Mouse (Mus musculus) stomach, postnatal 0 days (tissue): Measurements from ENCODE around the gene Cep104. TPM values are rescaled to one million over a fixed set of nuclear protein-coding genes. Genes with fewer than 3 reads are reported as not detected.

Experiments used
- ATAC-seq: fragments of 200-750 bp; cut with Nextera tagmentation; 2 replicates; pipeline ENCODE4 v1.8.0; 2017; ENCODE audit not compliant: low FRiP score, low TSS enrichment
- DNase-seq: peaks from one replicate; pipeline ENCODE4 v3.0.0-alpha.2; 2016; ENCODE audit warnings: low spot score
- H3K27ac ChIP-seq: fragments of 300-500 bp; sonication (generic); replicated peaks from 2 replicates; pipeline ENCODE4 v1.5.1; 2014; ENCODE audit warnings: mild to moderate bottlenecking, control low read depth
- H3K27me3 ChIP-seq: fragments of 300-500 bp; sonication (generic); 2 replicates; pipeline ENCODE4 v1.6.1; 2014; ENCODE audit warnings: low read length; ENCODE audit not compliant: control insufficient read depth, insufficient read depth
- H3K36me3 ChIP-seq: fragments of 300-500 bp; sonication (generic); 2 replicates; pipeline ENCODE4 v1.6.1; 2014; ENCODE audit warnings: low read length, mixed read lengths; ENCODE audit not compliant: control insufficient read depth, insufficient read depth
- H3K4me1 ChIP-seq: fragments of 300-500 bp; sonication (generic); replicated peaks from 2 replicates; pipeline ENCODE4 v1.6.1; 2014; ENCODE audit warnings: antibody characterized with exemption; ENCODE audit not compliant: control insufficient read depth, insufficient read depth
- H3K4me2 ChIP-seq: fragments of 300-500 bp; sonication (generic); replicated peaks from 2 replicates; pipeline ENCODE4 v1.6.1; 2014; ENCODE audit warnings: low read depth, mild to moderate bottlenecking, control low read depth, moderate library complexity
- H3K4me3 ChIP-seq: fragments of 300-500 bp; sonication (generic); 2 replicates; pipeline ENCODE4 v1.5.1; 2014; ENCODE audit warnings: low read depth, low read length, control low read depth
- H3K9ac ChIP-seq: fragments of 300-500 bp; sonication (generic); 2 replicates; pipeline ENCODE4 v1.6.1; 2014; ENCODE audit warnings: mild to moderate bottlenecking, low read length, control low read depth, mixed read lengths
- H3K9me3 ChIP-seq: fragments of 300-500 bp; sonication (generic); 2 replicates; pipeline ENCODE4 v1.6.1; 2016; ENCODE audit warnings: low read length; ENCODE audit not compliant: control insufficient read depth
- CTCF ChIP-seq: IDR thresholded peaks from 2 replicates; pipeline ENCODE4 v1.5.1; 2016; ENCODE audit warnings: antibody characterized with exemption, low read depth, mild to moderate bottlenecking, moderate library complexity
- EP300 ChIP-seq: optimal IDR thresholded peaks from 2 replicates; pipeline ENCODE3; 2016; ENCODE audit warnings: antibody characterized with exemption
- WGBS: fragments of 180-500 bp; shearing (Covaris S2); extraction: QIAGEN DNeasy Blood & Tissue Kit; methylation state at CpG from one replicate; pipeline ENCODE4 v1.1.7; 2014; 5-methylcytosine and 5-hydroxymethylcytosine counted together
- polyA plus RNA-seq: library from polyadenylated mRNA; unstranded; fragments of >200 nt; fragmentation: Nextera tagmentation; extraction: Ambion mirVana; gene quantifications from 2 replicates; pipeline ENCODE4 v1.2.1, GENCODE M21; 2015

Cep104 gene
- polyA plus RNA-seq, 1 experiment from 2014 or later = 4.9 TPM

DNA sequence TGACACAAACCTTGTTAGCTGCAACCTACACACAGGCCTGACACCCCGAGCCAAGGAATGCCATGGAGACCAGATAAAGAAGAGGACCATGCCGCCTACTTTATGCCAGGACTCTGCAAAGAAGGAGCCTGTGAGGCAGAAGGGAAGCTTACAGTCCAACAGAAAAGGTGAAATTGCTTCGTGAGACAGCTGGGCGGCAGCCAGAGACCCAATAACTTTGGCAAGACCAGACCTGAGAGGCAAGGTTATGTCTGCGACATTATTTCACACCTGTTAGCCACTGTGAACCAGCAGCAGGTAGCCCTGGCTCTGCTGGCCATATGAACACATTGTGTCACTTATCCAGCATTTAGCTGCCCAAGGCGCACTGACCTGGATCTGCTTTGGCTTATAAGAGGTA is 29.3 kb upstream of the Cep104 start:
- ATAC-seq = no peak
- Histone ChIP-seq H3K4me3 (no peak overlapping the region), H3K27ac (no peak overlapping the region), H3K4me1 (no peaks in the 10 kb centered on the region), H3K9ac (no peak overlapping the region), H3K9me3 (no peaks in the 10 kb centered on the region), H3K36me3 (no peaks in the 10 kb centered on the region), H3K4me2 (no peak overlapping the region), H3K27me3 (no peaks in the 10 kb centered on the region)
- WGBS = 71% methylated on average over 6 of the region's 6 CpGs
- no peak for DNase-seq
- no peak for TF ChIP-seq CTCF

GRCm38 (mm10) chr4:153950372-153950771 is 24.6 kb upstream of the Cep104 start:
- DNase-seq = no peak
- WGBS = 76% methylated on average over 2 of the region's 2 CpGs
- TF ChIP-seq EP300 (no peak), CTCF (no peak)

DNA sequence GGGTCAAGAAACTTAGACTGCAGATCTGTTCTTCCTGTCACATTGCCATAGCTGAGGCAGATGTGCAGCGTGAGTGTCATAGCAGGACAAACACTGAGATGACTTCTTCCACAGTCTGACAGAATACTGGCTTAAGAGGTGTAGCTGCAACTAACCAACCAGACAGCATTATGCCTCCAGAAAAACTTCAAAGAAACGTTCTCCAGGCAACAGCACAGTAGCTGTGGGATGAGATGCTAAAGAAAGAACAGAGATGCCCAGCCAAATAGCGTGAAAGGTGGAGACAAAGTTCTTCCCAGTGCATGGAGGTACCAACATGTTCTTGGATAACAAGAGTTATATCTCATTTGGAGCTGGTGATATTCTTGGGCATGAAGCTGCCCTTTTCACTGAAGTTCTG is 23.8 kb upstream of the Cep104 start:
- 64% methylated on average over 3 of the region's 3 CpGs for WGBS
- Histone ChIP-seq H3K27ac (no peak overlapping the region), H3K27me3 (no peaks in the 10 kb centered on the region), H3K4me2 (no peak overlapping the region), H3K4me3 (no peak overlapping the region), H3K9ac (no peak overlapping the region), H3K36me3 (no peaks in the 10 kb centered on the region), H3K4me1 (no peaks in the 10 kb centered on the region), H3K9me3 (no peaks in the 10 kb centered on the region)
- TF ChIP-seq EP300 (no peak), CTCF (no peak)
- ATAC-seq (no peak), DNase-seq (no peak)

More at GRCm38 (mm10) chr4:153950372-153950771, 24.6 kb upstream of the Cep104 start:
- Histone ChIP-seq H3K36me3 (no peaks in the 10 kb centered on the region), H3K9me3 (no peaks in the 10 kb centered on the region), H3K27ac (no peak overlapping the region), H3K9ac (no peak overlapping the region), H3K4me3 (no peak overlapping the region), H3K4me1 (no peaks in the 10 kb centered on the region), H3K4me2 (no peak overlapping the region), H3K27me3 (no peaks in the 10 kb centered on the region)
- no peak for ATAC-seq

DNA sequence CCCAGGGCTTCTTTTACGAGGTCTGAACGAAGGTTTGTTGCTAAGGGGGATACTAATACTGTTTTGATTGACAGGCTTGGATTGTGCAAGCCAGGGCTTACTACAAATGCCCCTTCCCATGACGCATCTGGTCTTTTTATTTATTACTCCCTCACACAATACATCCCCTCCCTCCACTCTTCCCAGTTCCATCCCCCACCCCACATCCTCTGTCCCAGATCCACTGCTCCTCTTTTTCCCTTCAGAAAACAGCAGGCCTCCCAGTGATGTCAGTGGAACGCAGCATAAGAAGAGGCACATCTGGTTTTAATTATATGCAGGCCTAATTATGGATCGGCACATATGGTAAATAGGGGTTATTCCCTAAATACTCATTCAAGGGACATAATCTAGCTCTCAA is 23.3 kb upstream of the Cep104 start:
- Histone ChIP-seq H3K4me1 (no peaks in the 10 kb centered on the region), H3K27me3 (no peaks in the 10 kb centered on the region), H3K27ac (no peak overlapping the region), H3K4me3 (no peak overlapping the region), H3K9ac (no peak overlapping the region), H3K36me3 (no peaks in the 10 kb centered on the region), H3K4me2 (no peak overlapping the region), H3K9me3 (no peaks in the 10 kb centered on the region)
- ATAC-seq (no peak), DNase-seq (no peak)
- TF ChIP-seq CTCF = no peak
- TF ChIP-seq EP300 = no peak
- WGBS = 54% methylated on average over 5 of the region's 5 CpGs

- H3K4me1 ChIP-seq = no peaks in the 10 kb centered on the region
- DNase-seq (no peak), ATAC-seq (no peak)
- H3K27me3 ChIP-seq = no peaks in the 10 kb centered on the region
- H3K4me2 ChIP-seq = no peak overlapping the region
- no peak overlapping the region for H3K4me3 ChIP-seq
- peaks cover 6% of the 10 kb centered on the region; the same call in 1 of the 2 replicates for H3K36me3 ChIP-seq
- 61% methylated on average over 8 of the region's 8 CpGs for WGBS
- no peak overlapping the region for H3K9ac ChIP-seq
- TF ChIP-seq CTCF = no peak
- TF ChIP-seq EP300 = no peak
- H3K9me3 ChIP-seq = no peaks in the 10 kb centered on the region
- H3K27ac ChIP-seq = no peak overlapping the region
These were observed 19.3 kb upstream of the Cep104 start for GRCm38 (mm10) chr4:153955651-153956050.

DNA sequence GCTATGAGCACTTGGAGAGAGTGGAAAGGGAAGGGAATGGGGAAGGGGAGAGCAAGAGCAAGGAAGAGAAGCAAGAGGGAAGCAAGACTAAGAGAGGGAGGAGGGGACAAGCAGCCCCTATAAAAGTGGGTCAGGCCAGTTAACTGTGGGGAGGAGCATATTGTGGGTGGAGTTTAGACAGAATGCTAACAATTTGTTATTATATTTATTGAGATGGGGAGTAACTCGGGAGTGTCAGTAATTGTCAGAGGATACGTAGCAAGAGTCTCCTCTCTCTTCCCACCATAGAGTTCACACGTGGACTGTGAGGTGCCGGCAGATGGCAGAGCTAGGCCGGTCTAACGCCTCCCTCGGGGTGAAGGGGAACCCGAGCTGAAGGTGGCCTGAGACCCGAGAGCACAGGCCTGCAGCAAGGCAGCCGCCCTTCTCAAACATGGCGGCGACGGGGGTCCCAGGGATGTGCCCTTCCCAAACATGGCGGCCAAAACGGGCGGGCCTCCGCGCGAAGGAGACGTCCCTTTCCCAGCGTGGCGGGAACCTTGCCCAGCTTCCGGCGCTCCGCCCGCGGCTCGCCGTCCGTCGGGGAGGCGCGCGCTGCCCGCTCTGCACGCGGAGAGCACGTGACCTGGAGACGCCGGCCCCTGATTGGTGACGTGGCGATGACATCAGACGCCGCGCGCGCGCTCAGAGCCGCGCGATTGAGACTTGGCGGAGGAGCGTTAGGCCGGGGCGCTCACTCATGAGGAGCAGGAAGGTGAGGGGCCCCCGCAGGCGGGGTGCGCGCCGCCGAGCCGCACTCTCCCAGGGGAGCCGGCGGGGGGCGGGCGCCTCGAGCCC is 18.2 kb upstream of the Cep104 start, which contains the start of gene A430005L14Rik:
A430005L14Rik (plus strand) TSS at position 669 of the 837 bp plus-strand sequence.
- peak; percentile 51 for TF ChIP-seq CTCF
- no peak for TF ChIP-seq EP300
- 2% methylated on average over 53 of the region's 67 CpGs for WGBS
- peak within 1 kb of the TSS; percentile 83 for H3K9ac ChIP-seq

More for the DNA sequence above, 18.2 kb upstream of the Cep104 start, which contains the start of gene A430005L14Rik:
- ATAC-seq (peak; percentile 93), DNase-seq (peak; percentile 97)
- Histone ChIP-seq H3K27ac (peak within 1 kb of the TSS; percentile 88), H3K4me1 (no peaks in the 10 kb centered on the region), H3K4me3 (peak within 1 kb of the TSS; percentile 66), H3K36me3 (peaks cover 6% of the 10 kb centered on the region; the same call in 1 of the 2 replicates), H3K27me3 (no peaks in the 10 kb centered on the region), H3K4me2 (peak within 1 kb of the TSS; percentile 86), H3K9me3 (no peaks in the 10 kb centered on the region)
